Mouse (Mus musculus) ovary, adult 18-20 months (tissue): ENCODE data around the gene Defa32.
"Not testable (repeated sequence)": the region's sequence is repeated elsewhere in the genome, so short reads cannot be mapped to it uniquely, and the experiment has no call there.

Experiments used
- DNase-seq: peaks from one replicate; pipeline ENCODE4 v3.0.0; 2022; ENCODE audit warnings: low spot score, mixed read lengths

Gene Defa32

GRCm38 (mm10) chr8:21528732-21529131 is at the start of gene Defa32:
Defa32 (plus strand) TSS chr8:21529032.
- not testable (repeated sequence) for DNase-seq

GRCm38 (mm10) chr8:21508958-21509357 is 19.9 kb upstream of the Defa32 start, which contains the start of gene Defa20:
Defa20 (plus strand) TSS chr8:21509258.
- not testable (repeated sequence) for DNase-seq

- DNase-seq: not testable (repeated sequence)
Measured at GRCm38 (mm10) chr8:21565086-21565485, 36.3 kb downstream of the Defa32 start, which contains the start of gene Defa37. Defa37 (plus strand) TSS chr8:21565386.
